Mouse (Mus musculus): Measurements from ENCODE around the gene Atrnl1.
A peak's percentile ranks its signal among the peaks of the same experiment; 100 is the strongest.
"Not testable (repeated sequence)": the region's sequence is repeated elsewhere in the genome, so short reads cannot be mapped to it uniquely, and the experiment has no call there.

Atrnl1 gene

DNA sequence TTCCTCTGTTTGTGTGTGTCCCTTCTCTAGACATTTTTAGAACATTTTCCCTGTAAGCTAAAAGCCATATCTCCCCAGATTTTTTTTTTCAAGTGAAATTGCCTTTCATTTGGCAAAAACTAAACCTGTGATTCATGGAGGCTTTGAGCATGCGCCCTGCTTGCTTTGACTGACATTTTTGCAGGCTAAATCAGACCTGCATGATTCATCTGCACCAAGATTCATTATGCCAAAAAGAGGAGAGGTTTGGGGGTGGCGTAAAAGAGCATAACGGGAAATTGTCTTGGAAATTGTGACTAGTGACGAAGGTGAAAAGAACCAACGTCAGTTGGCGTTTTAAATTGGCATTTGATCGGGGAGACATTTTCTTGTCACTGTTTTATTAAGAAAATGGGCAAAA lies 358.9 kb downstream of the Atrnl1 start:
- no peak for DNase-seq (ENCODE audit: low spot score)

DNA sequence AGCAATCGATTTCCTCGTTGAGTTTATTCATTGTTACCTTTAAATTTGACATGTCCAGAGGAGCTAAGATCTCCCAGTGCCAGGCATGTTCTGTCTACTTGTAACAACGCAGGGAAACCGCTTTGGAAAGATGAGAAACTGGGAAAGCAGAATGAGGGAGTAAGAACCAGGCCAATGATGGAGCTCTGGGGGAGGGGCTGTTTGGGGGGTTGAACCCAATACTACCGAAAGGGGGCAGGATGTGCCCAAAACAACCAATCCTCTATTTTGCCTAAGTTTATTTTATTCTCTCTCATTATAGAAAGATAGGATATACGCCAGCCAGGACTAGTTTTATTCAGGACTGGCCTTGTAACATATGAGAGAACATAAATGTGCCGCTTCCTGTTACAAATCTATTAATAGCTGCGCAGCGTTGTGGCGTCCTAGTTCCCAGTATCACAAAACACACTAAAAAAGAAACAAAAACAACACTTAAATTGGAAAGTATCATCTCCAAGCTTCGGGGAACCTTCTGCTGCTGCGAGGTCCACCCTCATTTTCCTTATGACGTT lies 359.6 kb downstream of the Atrnl1 start:
- no peak for DNase-seq (ENCODE audit: low spot score)

DNA sequence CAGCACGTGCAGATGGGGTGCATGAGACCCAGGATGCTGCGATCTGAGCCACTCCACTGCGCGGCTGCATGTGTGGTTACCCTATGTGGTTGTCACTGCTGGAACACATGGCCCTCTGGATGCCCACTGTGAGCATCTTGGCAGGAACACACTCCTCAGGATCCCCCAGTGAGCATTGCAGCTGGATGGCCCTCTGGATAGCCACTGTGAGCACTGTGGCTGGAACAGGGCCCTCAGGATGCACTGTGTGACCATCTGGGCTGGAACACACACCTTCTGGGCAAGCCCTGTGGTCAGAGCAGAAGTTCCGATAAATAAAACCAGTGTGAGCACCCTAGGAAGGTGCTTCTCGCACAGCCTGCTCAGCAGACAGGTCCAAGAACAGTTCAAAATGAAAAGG lies 364.4 kb downstream of the Atrnl1 start:
- DNase-seq (ENCODE audit: low spot score) = no peak

DNA sequence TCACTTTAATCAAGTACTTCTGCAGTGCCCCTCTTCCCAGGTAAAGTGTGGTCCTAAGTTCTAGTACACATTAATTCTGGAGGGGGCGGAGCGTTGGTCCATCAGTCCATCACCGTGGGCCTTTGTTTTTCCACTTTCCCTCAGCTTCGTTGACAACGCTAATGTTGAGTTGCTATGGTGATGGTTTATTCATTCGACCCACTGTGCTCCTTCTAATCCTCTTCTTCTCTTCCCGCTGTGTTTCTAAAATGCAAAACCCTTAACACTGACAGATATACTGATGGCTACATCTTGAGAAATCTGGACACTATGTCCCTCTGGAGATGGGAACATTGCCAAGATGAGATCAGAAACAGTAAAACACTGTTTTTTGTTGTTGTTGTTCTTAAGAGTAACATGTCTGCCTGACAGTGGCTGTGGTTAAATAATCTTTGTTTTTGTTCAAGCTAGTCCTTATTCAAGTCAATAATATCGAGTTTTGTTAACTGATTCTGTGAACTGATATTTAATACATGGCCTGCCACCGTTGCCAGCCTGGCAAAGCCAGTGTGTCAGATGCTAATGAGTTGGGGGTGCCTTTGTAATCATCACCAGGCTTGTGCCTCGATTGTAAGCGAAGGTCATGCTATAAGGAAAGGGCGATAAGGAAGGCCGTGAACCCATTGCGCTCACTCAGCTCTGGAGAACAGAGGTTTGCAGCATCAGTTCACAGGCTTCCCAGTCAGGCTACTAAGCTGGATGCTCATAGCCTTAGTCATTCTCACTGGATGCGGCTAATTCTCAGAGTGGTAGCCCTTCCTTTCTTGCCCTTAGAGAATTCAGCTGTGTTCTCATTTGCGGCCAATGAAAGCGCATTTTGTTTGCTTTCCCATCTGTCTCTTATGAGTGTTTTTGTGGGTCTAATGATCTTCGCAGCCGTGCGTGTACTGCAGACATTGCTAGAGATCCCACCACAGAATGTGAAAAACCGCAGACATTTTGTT lies 375.4 kb downstream of the Atrnl1 start:
- no peak for DNase-seq (ENCODE audit: low spot score)

DNA sequence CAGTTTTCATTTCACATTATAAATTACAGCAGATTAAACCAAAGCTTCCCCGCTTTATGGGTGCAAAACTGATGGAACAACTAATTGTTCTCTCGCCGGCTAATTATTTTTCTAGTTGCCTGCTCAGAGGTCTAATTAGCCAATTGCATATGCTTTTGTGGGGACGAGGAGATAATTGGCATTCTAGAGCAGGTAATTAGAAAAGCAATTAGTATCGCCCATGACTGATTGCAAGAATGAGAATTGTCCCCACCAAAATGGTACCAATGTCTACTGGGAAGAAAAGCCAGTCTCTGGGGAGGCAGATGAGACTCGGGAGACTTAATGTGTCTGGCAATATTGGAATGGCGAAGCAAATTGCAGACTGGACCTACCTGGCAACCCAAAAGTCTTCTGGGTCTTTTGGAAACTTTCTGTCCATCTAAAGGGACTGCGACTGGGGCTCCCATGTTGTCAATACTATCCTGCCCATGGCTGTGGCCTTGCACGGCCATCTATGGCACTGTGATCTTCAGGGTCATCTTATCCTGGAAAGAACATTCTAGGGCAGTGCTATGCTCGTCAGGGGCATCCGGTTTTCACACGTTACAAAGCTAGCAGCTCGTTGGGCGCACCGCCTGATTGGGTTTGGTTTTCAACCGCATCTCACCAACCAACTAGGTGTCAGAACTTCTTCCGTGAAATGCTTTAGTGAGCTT lies 377.0 kb downstream of the Atrnl1 start:
- DNase-seq (ENCODE audit: low spot score) = no peak

DNA sequence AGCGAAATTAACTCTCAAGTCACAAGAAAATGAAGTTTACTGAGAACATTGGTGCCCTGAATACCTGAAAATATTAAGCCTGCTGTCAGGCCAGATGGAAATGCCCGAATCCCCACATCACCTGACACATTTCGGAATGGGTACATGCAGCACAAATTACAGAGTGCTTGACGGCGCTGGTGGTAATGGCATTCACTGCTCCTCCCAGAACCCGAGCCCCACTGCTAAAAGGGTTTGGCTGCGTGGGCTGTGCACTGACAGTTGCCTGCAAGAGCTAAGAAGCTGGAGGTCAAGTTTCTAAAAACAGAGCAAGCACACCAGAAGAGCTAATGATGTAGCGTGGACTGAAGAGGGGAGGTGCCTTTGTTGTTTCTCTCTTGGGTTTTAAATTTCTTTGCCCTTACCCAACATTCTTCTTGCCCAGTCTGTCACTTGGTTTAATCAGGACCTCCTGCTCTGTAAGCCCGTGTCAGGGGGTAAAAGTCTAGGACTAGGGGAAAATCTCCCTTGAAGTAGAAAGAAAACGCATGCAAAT lies 377.8 kb downstream of the Atrnl1 start:
- no peak for DNase-seq (ENCODE audit: low spot score)

DNA sequence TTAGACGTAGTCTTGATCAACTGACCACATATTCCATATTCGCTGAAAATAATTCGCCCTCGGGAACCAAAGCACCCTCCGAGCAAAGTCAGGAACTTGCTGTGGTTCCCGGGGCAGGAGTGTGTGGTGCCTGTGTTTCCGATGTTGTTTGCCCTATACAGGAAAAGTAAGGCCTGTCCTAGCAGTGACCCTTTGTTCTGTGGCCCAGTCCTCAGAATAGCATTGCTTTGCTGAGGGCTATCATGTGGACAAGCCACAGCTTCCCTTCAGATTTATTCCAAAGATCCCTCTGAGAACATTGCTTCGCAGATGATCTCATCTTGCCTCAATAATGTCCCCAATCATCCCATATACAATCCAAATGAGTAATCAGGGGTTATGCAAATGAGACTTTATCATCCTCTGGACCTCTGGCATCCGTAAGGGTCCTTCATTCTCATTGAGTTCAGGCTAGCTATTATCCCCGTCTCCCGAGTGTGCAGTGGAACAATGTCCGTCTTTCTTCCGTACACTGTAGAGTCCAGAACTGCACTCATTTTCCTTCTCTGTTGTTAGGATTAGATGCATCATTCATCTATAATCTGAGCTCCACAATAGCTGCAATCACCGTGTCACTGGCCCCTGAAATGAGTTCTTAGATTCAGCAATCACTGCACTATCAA lies 380.4 kb downstream of the Atrnl1 start:
- no peak for DNase-seq (ENCODE audit: low spot score)

DNA sequence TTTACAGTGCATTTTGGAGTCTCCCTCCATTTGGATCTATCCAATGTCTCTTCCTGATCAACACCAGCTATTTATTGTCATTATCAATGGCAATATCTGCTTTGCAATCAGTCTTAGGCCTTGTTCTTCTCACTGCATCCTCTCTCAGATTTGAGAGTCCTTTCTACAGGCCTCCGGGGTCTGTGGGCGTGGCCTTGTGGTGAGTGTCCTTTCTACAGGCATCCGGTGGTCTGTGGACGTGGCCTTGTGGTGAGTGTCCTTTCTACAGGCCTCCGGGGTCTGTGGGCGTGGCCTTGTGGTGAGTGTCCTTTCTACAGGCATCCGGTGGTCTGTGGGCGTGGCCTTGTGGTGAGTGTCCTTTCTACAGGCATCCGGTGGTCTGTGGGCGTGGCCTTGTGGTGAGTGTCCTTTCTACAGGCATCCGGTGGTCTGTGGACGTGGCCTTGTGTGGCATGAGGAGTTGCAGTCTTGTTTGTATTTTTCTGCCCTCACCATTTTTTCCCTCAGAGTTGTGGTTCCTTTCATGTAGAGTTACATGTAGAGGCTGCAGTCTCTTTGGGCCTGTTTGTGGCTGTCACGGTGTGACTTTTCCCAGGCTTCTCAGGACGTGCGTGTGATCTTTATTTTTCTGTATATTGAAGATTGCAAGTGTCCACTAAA lies 383.5 kb downstream of the Atrnl1 start:
- DNase-seq (ENCODE audit: low spot score) = not testable (repeated sequence)

DNA sequence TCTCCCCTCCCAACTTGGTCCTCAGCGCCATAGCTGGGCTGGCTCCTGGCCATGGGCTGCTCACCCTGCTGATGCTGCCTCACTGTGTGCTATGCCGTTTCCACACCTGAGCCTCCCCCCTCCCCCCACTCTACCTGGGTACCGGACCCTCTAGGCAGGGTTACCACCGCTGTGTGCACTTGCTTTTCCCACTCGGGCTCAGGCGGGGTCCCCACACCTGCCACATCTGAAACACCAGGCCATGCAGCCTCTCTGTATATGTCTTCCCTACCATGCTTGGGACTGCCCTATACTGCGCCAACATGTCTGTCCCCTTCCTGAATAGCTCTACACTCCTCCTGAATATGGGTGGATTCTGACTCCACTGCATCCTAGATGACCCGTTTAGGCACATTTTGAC lies 384.2 kb downstream of the Atrnl1 start:
- DNase-seq (ENCODE audit: low spot score) = no peak

DNA sequence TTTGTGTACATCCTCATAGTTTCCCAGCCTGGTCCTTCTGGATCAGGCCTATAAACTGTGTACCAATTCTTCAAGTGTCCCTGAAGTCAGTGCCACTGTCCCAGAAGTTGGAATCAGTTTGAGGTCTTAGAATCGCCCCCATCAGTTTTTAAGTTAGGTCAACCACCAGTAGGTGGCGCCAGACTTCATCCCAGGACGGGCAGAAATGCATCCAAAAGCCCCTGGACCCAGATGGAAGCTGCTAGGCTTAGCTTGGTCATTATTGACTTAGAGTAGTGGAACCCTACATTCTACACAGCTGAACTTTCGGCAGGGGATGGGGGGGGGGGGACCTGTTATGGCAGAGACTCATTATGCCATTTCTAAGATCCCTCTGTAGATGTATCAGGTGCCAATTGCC lies 387.1 kb downstream of the Atrnl1 start:
- DNase-seq (ENCODE audit: low spot score) = peak; percentile 69

DNA sequence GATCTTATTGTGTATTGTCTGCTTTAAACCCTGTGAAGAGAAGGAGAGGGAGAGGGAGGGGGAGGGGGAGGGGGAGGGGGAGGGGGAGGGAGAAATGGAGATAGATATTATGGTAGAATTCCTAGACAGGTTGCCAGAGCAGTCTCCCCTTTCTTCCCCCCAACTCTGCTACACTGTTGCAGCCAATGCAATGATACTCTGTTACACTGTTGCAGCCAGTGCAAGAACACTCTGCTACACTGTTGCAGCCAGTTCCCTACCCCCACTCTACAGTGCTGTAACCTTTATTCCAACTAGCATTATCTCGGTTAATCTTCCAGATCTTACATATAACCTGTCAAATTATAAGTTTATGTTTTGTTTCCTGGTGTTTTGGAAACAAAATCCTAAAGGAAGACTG lies 400.8 kb downstream of the Atrnl1 start:
- no peak for DNase-seq (ENCODE audit: low spot score)

DNA sequence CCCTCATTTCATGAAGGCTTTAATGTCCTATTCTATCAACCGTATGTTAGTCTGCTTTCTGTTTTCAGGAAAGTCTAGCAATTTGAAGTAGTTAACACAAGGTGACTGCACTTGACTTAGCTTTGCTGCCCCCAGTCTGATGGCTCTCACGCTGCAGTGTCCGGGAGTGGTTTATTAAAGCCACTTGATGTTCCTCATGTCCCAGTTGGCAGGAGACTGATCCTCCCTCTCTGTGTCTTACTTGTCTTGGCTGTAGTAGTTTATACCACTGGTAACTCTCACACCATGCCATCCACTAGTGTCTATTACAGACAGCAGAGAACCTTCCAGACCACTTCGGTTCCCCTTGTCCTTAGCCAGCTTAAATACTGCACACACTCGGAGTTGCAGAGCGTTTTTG lies 404.9 kb downstream of the Atrnl1 start:
- DNase-seq (ENCODE audit: low spot score) = no peak

DNA sequence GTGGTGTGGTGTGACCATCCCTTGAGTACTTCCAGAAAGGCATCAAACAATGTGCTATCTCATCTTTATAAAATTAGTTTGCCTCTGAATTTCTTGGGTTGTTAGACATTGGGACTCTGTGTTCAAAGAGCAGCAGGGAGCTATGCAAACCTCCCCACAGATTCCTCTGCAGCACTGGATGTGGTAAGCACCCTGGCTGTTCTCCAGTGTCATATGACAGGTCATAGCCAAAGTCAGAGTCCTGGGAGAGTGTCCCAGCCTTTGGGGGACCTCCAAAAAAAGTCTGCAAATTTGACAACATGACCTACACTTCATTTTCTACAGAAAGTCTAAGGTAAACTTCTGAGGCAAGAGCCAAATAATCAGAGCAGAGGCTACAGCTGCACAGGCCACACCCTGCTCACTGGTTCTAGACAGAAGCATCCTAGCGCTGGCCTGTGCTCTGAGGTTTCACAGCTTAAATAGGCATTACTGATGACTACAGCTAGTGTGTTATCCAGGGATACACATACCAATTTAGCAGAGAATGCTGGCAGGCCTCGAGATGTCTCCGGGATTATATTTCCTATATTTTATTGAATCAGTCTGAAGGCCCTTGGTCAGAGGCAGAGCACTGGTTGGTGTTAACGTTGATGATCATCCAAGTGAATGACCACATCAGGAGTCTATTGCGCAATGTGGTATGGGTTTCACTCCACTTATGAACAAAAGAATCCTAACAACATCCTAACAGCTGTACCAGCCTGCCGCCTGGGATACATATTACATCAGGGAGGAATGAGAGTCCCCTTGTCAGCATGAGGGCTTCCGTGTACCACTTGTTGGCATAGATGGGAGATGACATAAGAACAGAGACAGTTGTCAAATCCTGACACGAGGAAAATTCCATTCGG lies 406.0 kb downstream of the Atrnl1 start:
- DNase-seq (ENCODE audit: low spot score) = no peak

DNA sequence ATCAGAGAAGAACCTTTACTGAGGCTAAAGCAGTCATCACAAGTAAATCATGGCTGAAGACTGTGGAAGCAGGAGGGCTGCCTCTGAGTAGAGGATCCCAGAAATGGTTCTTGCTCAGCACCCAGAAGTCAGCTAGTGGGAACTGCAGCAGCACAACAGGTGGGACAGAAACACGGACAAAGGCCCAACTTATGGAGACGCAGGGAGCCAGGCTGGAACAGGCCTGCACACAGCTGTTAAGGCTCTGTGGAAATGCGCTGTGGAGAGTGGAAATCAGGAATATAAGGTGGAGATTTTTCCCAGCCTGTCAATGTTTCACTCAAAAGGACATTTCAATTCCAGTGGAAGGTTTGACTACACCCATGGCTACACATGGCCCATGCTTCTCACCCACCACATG lies 406.6 kb downstream of the Atrnl1 start:
- DNase-seq (ENCODE audit: low spot score) = no peak

DNA sequence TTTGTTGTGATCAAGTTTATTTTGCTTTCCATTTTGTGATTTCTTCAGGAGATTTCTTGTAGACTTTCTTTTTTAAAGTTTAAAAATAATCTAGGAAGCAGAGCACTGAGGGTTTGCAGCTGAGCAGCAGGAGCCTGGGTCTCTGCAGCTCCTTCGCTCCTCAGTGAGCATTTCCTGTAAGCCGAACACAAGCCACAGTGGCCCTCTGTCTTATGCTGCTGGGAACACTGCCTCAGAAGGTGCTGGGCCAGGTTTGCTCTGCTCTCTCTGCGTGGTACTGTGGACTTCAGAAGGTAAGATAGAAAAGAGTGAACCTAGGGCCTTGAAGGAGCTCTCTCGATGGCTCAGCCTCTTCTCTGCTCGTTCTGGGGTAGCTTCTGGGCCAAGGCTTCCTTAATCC lies 407.9 kb downstream of the Atrnl1 start:
- DNase-seq (ENCODE audit: low spot score) = no peak

DNA sequence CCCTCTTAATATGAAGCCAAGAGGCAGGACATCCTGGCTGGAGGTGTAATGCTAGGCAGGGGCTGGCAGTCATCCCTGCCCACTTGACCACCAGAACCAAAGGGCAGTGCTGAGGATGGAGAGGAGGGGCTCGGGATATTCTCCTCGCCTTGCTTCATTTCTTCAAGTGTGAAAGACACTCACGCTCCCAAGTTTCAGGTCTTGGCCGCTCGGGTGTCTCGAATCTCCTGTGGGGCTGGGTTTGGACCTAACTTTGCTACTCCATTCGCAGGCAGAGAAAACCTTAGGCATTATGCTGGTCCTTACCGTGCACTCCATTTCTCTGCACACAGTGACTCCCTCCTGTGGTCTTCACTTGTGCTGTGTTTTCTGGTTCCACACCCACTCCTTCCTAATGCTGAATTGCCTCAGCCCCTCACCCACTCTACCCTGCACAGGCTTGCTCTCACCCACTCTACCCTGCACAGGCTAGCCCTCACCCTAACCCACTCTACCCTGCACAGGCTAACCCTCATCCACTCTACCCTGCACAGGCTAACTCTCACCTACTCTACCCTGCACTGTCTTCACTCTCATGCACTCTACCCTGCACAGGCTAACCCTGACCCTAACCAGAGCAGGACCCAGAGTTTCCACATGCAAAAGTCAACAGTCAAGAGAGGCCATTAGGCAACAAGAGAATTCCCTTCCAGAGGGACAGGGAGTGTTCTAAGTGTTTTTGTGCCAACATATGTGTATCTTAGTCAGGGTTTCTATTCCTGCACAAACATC lies 410.9 kb downstream of the Atrnl1 start:
- DNase-seq (ENCODE audit: low spot score) = no peak

DNA sequence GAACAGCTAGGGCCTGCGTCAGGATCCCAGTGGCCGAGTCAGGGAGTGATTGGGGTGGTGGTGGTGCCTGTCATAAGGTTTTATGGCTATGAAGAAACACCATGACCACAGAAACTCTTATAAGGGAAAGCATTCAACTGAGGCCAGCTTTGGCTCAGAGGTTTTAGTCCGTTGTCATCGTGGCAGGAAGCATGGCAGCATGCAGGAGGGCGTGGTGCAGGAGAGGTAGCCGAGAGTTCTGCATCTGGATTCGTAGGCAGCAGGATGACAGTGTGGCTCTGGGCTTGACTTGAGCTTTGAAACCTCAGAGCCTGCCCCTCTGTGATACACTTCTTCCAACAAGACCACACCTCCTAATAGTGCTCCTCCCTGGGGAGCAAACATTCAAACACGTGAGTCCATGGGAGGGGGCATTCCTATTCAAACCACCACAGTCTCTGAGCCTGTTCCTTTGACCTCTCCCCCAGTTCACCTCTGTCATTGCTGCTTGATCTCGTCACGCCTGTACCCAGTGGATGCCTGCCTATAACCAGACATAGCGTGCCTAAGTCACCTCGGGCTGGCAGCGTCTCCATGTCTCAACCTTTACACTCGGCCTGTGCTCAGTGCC lies 412.5 kb downstream of the Atrnl1 start:
- no peak for DNase-seq (ENCODE audit: low spot score)

DNA sequence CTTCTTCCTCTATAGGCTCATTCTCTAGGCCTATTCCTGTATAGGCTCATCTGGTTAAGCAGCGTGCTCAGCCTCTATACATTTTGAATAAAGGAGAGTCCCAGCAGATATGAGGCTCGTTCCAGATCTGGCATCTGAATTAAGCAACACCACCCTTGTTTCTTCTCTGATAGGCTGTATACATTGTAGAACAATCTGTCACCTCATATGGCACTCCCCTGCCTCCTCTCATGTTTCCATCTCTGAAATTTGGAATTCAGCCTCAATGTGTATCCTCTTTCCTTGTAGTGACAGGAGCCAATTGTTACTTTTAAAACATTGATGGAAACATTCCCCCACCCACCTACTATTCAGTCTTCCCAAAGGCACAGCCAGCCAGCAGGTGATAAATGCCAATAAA lies 414.2 kb downstream of the Atrnl1 start:
- no peak for DNase-seq (ENCODE audit: low spot score)

DNA sequence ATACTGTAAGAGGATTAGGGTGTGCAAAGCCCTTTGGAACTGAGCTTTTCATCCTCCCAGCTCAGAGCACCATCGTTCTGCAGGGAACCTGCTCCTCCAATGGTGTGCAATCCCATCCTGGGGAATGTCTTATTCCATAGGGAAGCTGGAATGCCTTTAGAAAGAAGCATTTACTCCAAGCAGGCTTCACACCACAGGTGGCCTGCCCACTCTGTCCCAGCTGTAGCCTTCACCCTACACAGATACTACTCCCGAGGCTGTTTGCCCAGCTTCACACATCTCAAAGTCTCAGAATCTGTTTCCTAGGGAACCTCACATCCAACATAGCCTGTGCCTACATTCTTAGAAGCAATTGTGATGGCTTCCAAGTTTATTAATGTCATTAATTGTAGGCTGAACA lies 418.8 kb downstream of the Atrnl1 start:
- DNase-seq (ENCODE audit: low spot score) = no peak

All from testis, postnatal 10 days (tissue).